Comparison of ENCODE assay signal across 23 mouse cellular contexts in genomic region chr6:142471141-142471540, GRCm38 (mm10). TPM values are rescaled to one million over a fixed set of nuclear protein-coding genes. Genes with fewer than 3 reads are reported as not detected.
DNase-seq lines count a peak whose midpoint lies in the region; ATAC-seq and TF ChIP-seq lines count a peak whose summit lies in the region.
"Had no signal": no experiment of that assay in that cellular context is flagged by ENCODE, and none has a peak within 500 bp of the region (broad histone marks: within the 10 kb centered on the region; RNA-seq: fewer than 3 reads in every experiment).

No protein-coding gene starts in this region.

- no peak overlapping the region for H3K27ac ChIP-seq in intestine, embryonic 16.5 days (ENCODE audit: low read length)
- 0 out of 2 replicates have a peak overlapping the region, but pooled peaks have one; percentile 47 for H3K27ac ChIP-seq in liver, embryonic 13.5 days
- H3K27ac ChIP-seq in liver, postnatal 0 days (ENCODE audit: low read depth): peak overlapping the region; percentile 90
- H3K27ac ChIP-seq: embryonic facial prominence, embryonic 12.5 days; forebrain, embryonic 13.5 days; gastrocnemius, adult 2 months; heart, embryonic 10.5 days; hindbrain, embryonic 12.5 days had no signal

- peak; percentile 47; the same call in 1 of the 2 replicates for TF ChIP-seq EP300 in liver, postnatal 0 days (IDR thresholded peaks at IDR 0.05; ENCODE audit: low read depth)

- H3K4me2 ChIP-seq in intestine, embryonic 16.5 days (ENCODE audit: low read depth, low read length): no peak overlapping the region
- H3K4me2 ChIP-seq in liver, embryonic 13.5 days: peak overlapping the region; percentile 46
- H3K4me2 ChIP-seq in liver, postnatal 0 days (ENCODE audit: low read depth, low read length): peak overlapping the region; percentile 63
- H3K4me2 ChIP-seq: embryonic facial prominence, embryonic 12.5 days; forebrain, embryonic 13.5 days; hindbrain, embryonic 12.5 days had no signal

- no peaks in the 10 kb centered on the region for H3K27me3 ChIP-seq in intestine, embryonic 16.5 days (replicated peaks; ENCODE audit: control insufficient read depth, insufficient read depth, low read length)
- H3K27me3 ChIP-seq in liver, embryonic 13.5 days: no peaks in the 10 kb centered on the region
- H3K27me3 ChIP-seq in liver, postnatal 0 days (ENCODE audit: insufficient read depth, low read length): no peaks in the 10 kb centered on the region
- H3K27me3 ChIP-seq: embryonic facial prominence, embryonic 12.5 days; forebrain, embryonic 13.5 days; hindbrain, embryonic 12.5 days had no signal

- no peak for TF ChIP-seq CTCF in liver, postnatal 0 days (IDR thresholded peaks at IDR 0.05; ENCODE audit: low read depth)

- DNase-seq in liver: peak; percentile 6
- DNase-seq in liver, embryonic 13.5 days: no peak
- peak; percentile 64 for DNase-seq in liver, postnatal 0 days
- DNase-seq in lung, postnatal 4 days: no peak
- DNase-seq in cerebellum, adult 8-10 months: no peak
- DNase-seq in frontal cortex, adult 2 months (ENCODE audit: extremely low spot score in 1 of 2, low spot score in 1 of 2): no peak
- no peak for DNase-seq in right cerebral cortex, postnatal 4 days
- DNase-seq: adrenal gland, adult 2 months; adrenal gland, postnatal 25 days; cerebellum, adult 18-20 months; cerebellum, postnatal 10 days; embryo, embryonic 11 days; forebrain, postnatal 0 days; gastrocnemius, adult 2 months; gastrocnemius, postnatal 25 days; heart, postnatal 10 days; heart, postnatal 4 days had no signal

- no peaks in the 10 kb centered on the region for H3K9me3 ChIP-seq in intestine, embryonic 16.5 days (ENCODE audit: control insufficient read depth, low read length)
- H3K9me3 ChIP-seq in liver, embryonic 13.5 days (replicated peaks): no peaks in the 10 kb centered on the region
- H3K9me3 ChIP-seq in liver, postnatal 0 days (ENCODE audit: low read length): no peaks in the 10 kb centered on the region
- H3K9me3 ChIP-seq: embryonic facial prominence, embryonic 12.5 days; forebrain, embryonic 13.5 days; heart, embryonic 10.5 days; hindbrain, embryonic 12.5 days had no signal

- no peaks in the 10 kb centered on the region for H3K4me1 ChIP-seq in intestine, embryonic 16.5 days (ENCODE audit: control insufficient read depth, insufficient read depth, low read length)
- H3K4me1 ChIP-seq in liver, embryonic 13.5 days (replicated peaks): no peaks in the 10 kb centered on the region; the same call in 1 of the 2 replicates
- peaks cover 4% of the 10 kb centered on the region; the same call in 1 of the 2 replicates for H3K4me1 ChIP-seq in liver, postnatal 0 days (ENCODE audit: insufficient read depth)
- H3K4me1 ChIP-seq: embryonic facial prominence, embryonic 12.5 days; forebrain, embryonic 13.5 days; heart, embryonic 10.5 days; hindbrain, embryonic 12.5 days had no signal

- H3K36me3 ChIP-seq in intestine, embryonic 16.5 days (ENCODE audit: control insufficient read depth, insufficient read depth, low read length): no peaks in the 10 kb centered on the region
- H3K36me3 ChIP-seq in liver, embryonic 13.5 days: no peaks in the 10 kb centered on the region
- no peaks in the 10 kb centered on the region for H3K36me3 ChIP-seq in liver, postnatal 0 days (replicated peaks; ENCODE audit: insufficient read depth, low read length)
- H3K36me3 ChIP-seq: embryonic facial prominence, embryonic 12.5 days; heart, embryonic 10.5 days; hindbrain, embryonic 12.5 days had no signal

- no peak overlapping the region for H3K9ac ChIP-seq in intestine, embryonic 16.5 days (ENCODE audit: low read depth, low read length)
- no peak overlapping the region for H3K9ac ChIP-seq in liver, embryonic 13.5 days
- H3K9ac ChIP-seq in liver, postnatal 0 days (replicated peaks): peak overlapping the region; percentile 57
- H3K9ac ChIP-seq: embryonic facial prominence, embryonic 12.5 days; forebrain, embryonic 13.5 days; forebrain, postnatal 0 days; hindbrain, embryonic 12.5 days had no signal

- ATAC-seq in intestine, embryonic 16.5 days: 0 out of 2 replicates have a peak, but pooled peaks have one; percentile 28
- peak; percentile 56 for ATAC-seq in liver, embryonic 13.5 days (ENCODE audit: low read depth)
- ATAC-seq in liver, postnatal 0 days: peak; percentile 85
- ATAC-seq: forebrain, embryonic 13.5 days; forebrain, postnatal 0 days had no signal

- WGBS in intestine, embryonic 16.5 days: 70% methylated on average over 8 of the region's 8 CpGs
- 67% methylated on average over 8 of the region's 8 CpGs for WGBS in liver, embryonic 13.5 days (ENCODE audit: insufficient replicate concordance)
- WGBS in liver, postnatal 0 days (ENCODE audit: insufficient replicate concordance): 62% methylated on average over 8 of the region's 8 CpGs

- H3K4me3 ChIP-seq in intestine, embryonic 16.5 days (ENCODE audit: low read length): no peak overlapping the region
- H3K4me3 ChIP-seq in liver, embryonic 13.5 days (replicated peaks): peak overlapping the region; percentile 17
- peak overlapping the region; percentile 34 for H3K4me3 ChIP-seq in liver, postnatal 0 days (ENCODE audit: low read depth, low read length)
- H3K4me3 ChIP-seq: embryonic facial prominence, embryonic 12.5 days; forebrain, embryonic 13.5 days; gastrocnemius, adult 2 months; heart, embryonic 10.5 days; hindbrain, embryonic 12.5 days had no signal

RNA-seq across cellular contexts. Expression of gene Gys2, which starts 1.8 kb away (rescaled TPM):
- polyA plus RNA-seq in intestine, embryonic 16.5 days (2015; fragmentation: Nextera tagmentation; extraction: Ambion mirVana): 0.69 and 1.7 TPM in 2 replicates
- 37.9 and 53.3 TPM in 2 replicates for polyA plus RNA-seq in liver, embryonic 13.5 days (2015; fragmentation: Nextera tagmentation; extraction: Ambion mirVana)
- 90.8 and 92.7 TPM in 2 replicates for polyA plus RNA-seq in liver, postnatal 0 days (2015; fragmentation: Nextera tagmentation; extraction: Ambion mirVana)
- 0.06 and 0.08 TPM in 2 replicates for polyA plus RNA-seq in frontal cortex, adult 2 months (2012; rRNA removed)
- polyA plus RNA-seq: embryonic facial prominence, embryonic 12.5 days; forebrain, embryonic 13.5 days; heart, embryonic 14.5 days; hindbrain, embryonic 12.5 days had no signal

RNA-seq across cellular contexts. Expression of gene Ldhb, which starts 36.6 kb away (rescaled TPM):
- polyA plus RNA-seq in intestine, embryonic 16.5 days (2015; fragmentation: Nextera tagmentation; extraction: Ambion mirVana): 80.5 and 93.6 TPM in 2 replicates
- 41.0 and 43.0 TPM in 2 replicates for polyA plus RNA-seq in liver, embryonic 13.5 days (2015; fragmentation: Nextera tagmentation; extraction: Ambion mirVana)
- 12.9 and 16.9 TPM in 2 replicates for polyA plus RNA-seq in liver, postnatal 0 days (2015; fragmentation: Nextera tagmentation; extraction: Ambion mirVana)
- 1,262 and 1,369 TPM in 2 replicates for polyA plus RNA-seq in frontal cortex, adult 2 months (2012; rRNA removed)

RNA-seq across cellular contexts. Expression of gene Spx, which starts 57.9 kb away (rescaled TPM):
- polyA plus RNA-seq in intestine, embryonic 16.5 days (2015; fragmentation: Nextera tagmentation; extraction: Ambion mirVana): 0.18 and 0.40 TPM in 2 replicates
- 0.17 and 0.29 TPM in 2 replicates for polyA plus RNA-seq in liver, embryonic 13.5 days (2015; fragmentation: Nextera tagmentation; extraction: Ambion mirVana)
- polyA plus RNA-seq in liver, postnatal 0 days (2015; fragmentation: Nextera tagmentation; extraction: Ambion mirVana): 0.09 TPM in 1 of 2 replicates, not detected in the other
- polyA plus RNA-seq in frontal cortex, adult 2 months (2012; rRNA removed): 9.3 and 10.8 TPM in 2 replicates
- polyA plus RNA-seq: heart, embryonic 14.5 days had no signal

Comparison
In these comparisons a context has a peak if more than half of its experiments do, and no peak if none do; other contexts are left out.
1. DNase-seq: peak in liver (single experiment) and liver, postnatal 0 days (single experiment); none in liver, embryonic 13.5 days (single experiment), lung, postnatal 4 days (0 of 2), cerebellum, adult 8-10 months (single experiment), frontal cortex, adult 2 months (0 of 2) and right cerebral cortex, postnatal 4 days (single experiment).
2. ATAC-seq: peak in every context shown above with its lines; median percentile 85 in liver, postnatal 0 days; 56 in liver, embryonic 13.5 days; 28 in intestine, embryonic 16.5 days.
3. RNA of gene Gys2, which starts 1.8 kb away (polyA plus RNA-seq): 90.8 to 92.7 TPM in liver, postnatal 0 days and 37.9 to 53.3 TPM in liver, embryonic 13.5 days; 0.69 to 1.7 TPM in intestine, embryonic 16.5 days and 0.06 to 0.08 TPM in frontal cortex, adult 2 months; every median in the first group is over 10 times any median in the second.
4. RNA of gene Ldhb, which starts 36.6 kb away (polyA plus RNA-seq): 1,262 to 1,369 TPM in frontal cortex, adult 2 months; 80.5 to 93.6 TPM in intestine, embryonic 16.5 days, 41.0 to 43.0 TPM in liver, embryonic 13.5 days and 12.9 to 16.9 TPM in liver, postnatal 0 days; every median in the first group is over 10 times any median in the second.